Mouse (Mus musculus) small intestine, adult 2 months (tissue): Measurements from ENCODE around the gene Gm9817. TPM values are rescaled to one million over a fixed set of nuclear protein-coding genes. Genes with fewer than 3 reads are reported as not detected.

ENCODE experiments used
- H3K27ac ChIP-seq: fragments of 200-500 bp; 2 replicates; pipeline ENCODE4 v1.5.1; 2012; ENCODE audit warnings: low read depth, low read length, control low read depth, inconsistent platforms; ENCODE audit not compliant: insufficient read depth
- H3K27me3 ChIP-seq: fragments of 200-500 bp; 2 replicates; pipeline ENCODE4 v1.6.1; 2012; ENCODE audit warnings: mild to moderate bottlenecking, moderate library complexity, low read length, inconsistent platforms; ENCODE audit not compliant: control insufficient read depth, insufficient read depth
- H3K36me3 ChIP-seq: fragments of 200-500 bp; 2 replicates; pipeline ENCODE4 v1.6.1; 2012; ENCODE audit warnings: mild to moderate bottlenecking, low read length, control low read depth, inconsistent platforms; ENCODE audit not compliant: control insufficient read depth, insufficient read depth
- H3K4me1 ChIP-seq: fragments of 200-500 bp; 2 replicates; pipeline ENCODE4 v1.6.1; 2012; ENCODE audit warnings: low read length, inconsistent platforms, mixed read lengths; ENCODE audit not compliant: control insufficient read depth, insufficient read depth, insufficient read length
- H3K4me3 ChIP-seq: fragments of 200-500 bp; 2 replicates; pipeline ENCODE4 v1.5.1; 2012; ENCODE audit warnings: low read depth, mild to moderate bottlenecking, control low read depth, inconsistent platforms, low read length, moderate library complexity
- CTCF ChIP-seq: fragments of 200-500 bp; IDR thresholded peaks from 2 replicates; pipeline ENCODE4 v1.5.1; 2012; ENCODE audit warnings: low read depth, mild to moderate bottlenecking, control low read depth, inconsistent platforms, low read length, moderate library complexity, mixed read lengths; ENCODE audit not compliant: insufficient replicate concordance, insufficient read length; ENCODE audit errors: extremely low read depth
- POLR2A ChIP-seq: fragments of 200-500 bp; IDR thresholded peaks from 2 replicates; pipeline ENCODE4 v1.6.1; 2012; ENCODE audit warnings: low read depth, mild to moderate bottlenecking, control low read depth, inconsistent platforms, low read length, moderate library complexity
- WGBS: fragments of 180-500 bp; shearing (Covaris S2); methylation state at CpG from one replicate; pipeline ENCODE4 v1.1.7; 2018; 5-methylcytosine and 5-hydroxymethylcytosine counted together
- polyA plus RNA-seq: library from polyadenylated mRNA; depleted of rRNA; stranded (reverse); fragments of >200 nt; gene quantifications from 2 replicates; pipeline ENCODE4 v1.2.3, GENCODE M21; 2012

Gm9817 gene
- polyA plus RNA-seq, 1 experiment, result 0.06 TPM

DNA sequence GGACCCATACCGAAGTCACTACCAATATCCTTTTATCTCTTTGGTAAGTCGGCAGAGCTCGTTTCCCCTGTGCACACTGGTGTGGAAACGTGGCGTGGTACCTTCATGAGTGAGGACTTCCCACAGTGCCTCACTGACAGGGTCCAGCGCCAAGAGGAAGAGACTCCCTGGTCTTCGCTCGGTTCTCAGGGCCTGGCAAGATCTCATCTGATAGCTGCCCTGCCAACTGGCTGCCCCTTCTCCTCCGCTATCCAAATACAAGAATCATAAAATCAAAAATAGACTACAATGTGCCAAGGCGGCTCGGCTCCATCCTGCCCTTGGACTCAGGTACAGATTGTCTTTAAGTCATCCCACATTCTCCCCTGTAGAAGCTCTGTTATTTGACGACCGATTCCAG lies 11.4 kb downstream of the Gm9817 start:
- Histone ChIP-seq H3K27ac (no peak overlapping the region), H3K36me3 (no peaks in the 10 kb centered on the region), H3K27me3 (no peaks in the 10 kb centered on the region), H3K4me3 (no peak overlapping the region), H3K4me1 (peaks cover 9% of the 10 kb centered on the region; the same call in 1 of the 2 replicates)
- WGBS, result 25% methylated on average over 13 of the region's 13 CpGs
- TF ChIP-seq CTCF, result no peak
- no peak for TF ChIP-seq POLR2A

DNA sequence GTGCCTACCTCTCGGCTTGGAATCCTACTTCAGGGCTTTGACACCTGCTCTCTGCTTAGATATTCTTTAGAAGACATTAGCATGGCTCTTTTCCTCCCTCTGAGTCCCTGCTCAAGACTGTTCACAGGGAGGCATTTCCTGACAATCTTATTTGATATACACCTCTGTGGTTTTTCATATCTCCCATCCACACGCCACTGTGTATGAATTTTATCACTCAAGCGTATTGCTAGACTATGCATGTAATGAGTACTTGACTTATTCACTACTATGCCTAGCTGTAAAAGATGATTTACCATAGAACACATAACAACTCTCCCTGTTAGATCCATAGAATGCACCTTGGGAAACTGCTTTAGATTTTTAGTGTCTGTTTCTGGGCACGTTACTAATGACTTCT lies 14.3 kb downstream of the Gm9817 start:
- Histone ChIP-seq H3K27ac (no peak overlapping the region), H3K36me3 (no peaks in the 10 kb centered on the region), H3K4me3 (no peak overlapping the region), H3K27me3 (no peaks in the 10 kb centered on the region), H3K4me1 (peaks cover 6% of the 10 kb centered on the region; the same call in 1 of the 2 replicates)
- whole genome bisulfite sequencing, result 92% methylated on average over 4 of the region's 4 CpGs
- no peak for TF ChIP-seq CTCF
- no peak for TF ChIP-seq POLR2A

- 66% methylated on average over 9 of the region's 9 CpGs for WGBS
- TF ChIP-seq POLR2A (no peak), CTCF (no peak)
Observed at GRCm38 (mm10) chr13:45095028-45095427, 16.5 kb downstream of the Gm9817 start.

DNA sequence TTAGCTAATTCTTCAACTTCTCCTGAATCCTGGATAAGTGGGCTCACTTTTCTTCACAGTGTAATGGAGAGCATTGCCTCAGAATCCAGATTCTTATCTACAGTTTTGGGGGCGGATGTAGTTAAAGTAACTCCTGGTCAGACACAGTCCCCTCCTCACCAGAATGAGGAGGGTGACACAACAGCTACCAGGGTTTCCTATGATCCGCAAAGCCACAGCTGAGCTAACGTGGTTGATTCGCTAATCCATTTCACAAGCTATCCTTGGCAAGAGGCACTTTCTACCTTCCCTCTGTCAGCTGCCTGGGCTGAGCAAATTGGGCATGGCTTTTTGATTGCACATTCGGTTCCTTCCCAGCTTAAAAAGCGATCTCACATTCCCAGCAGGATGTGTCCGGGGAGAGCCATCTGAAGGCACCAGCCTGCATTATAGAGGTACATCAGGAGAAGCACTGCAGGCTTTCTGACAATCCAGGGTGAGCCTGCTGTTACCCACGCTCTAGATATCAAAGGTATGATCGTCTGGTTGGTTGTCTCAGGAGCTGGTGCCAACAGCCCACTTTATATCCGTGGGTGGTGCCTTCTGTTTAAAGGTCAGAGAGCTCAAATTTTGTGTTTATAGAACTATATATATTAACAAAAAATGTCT lies 21.2 kb downstream of the Gm9817 start:
- Histone ChIP-seq H3K4me1 (no peaks in the 10 kb centered on the region), H3K4me3 (no peak overlapping the region), H3K27ac (no peak overlapping the region), H3K27me3 (no peaks in the 10 kb centered on the region), H3K36me3 (no peaks in the 10 kb centered on the region)
- whole genome bisulfite sequencing, result 71% methylated on average over 10 of the region's 10 CpGs
- TF ChIP-seq POLR2A, result no peak
- no peak for TF ChIP-seq CTCF

More at GRCm38 (mm10) chr13:45095028-45095427, 16.5 kb downstream of the Gm9817 start:
- Histone ChIP-seq H3K4me1 (no peaks in the 10 kb centered on the region), H3K27ac (no peak overlapping the region), H3K27me3 (no peaks in the 10 kb centered on the region), H3K36me3 (no peaks in the 10 kb centered on the region), H3K4me3 (no peak overlapping the region)

DNA sequence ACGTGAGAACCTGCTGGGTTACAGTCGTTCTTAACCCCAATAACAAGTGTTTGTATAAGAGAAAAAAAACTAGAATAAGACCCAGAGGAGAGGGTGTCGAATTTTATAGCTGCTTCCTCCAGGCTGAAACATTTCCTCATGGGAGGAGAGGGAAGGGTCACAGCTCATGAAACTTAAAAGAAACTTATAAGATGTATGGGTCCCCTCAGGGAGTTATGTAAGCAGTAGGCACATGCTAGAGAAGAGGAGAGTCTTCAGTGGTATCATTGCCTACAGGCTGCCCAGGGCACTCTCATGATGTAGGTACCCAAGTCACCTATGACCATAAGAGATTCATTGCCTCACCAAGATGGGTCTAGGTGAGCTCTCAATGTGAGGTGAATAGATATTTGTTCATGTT lies 28.0 kb downstream of the Gm9817 start:
- Histone ChIP-seq H3K27me3 (no peaks in the 10 kb centered on the region), H3K27ac (no peak overlapping the region), H3K4me1 (no peaks in the 10 kb centered on the region), H3K36me3 (no peaks in the 10 kb centered on the region), H3K4me3 (no peak overlapping the region)
- 51% methylated on average over 3 of the region's 3 CpGs for WGBS
- TF ChIP-seq POLR2A, result no peak
- TF ChIP-seq CTCF, result no peak

- no peaks in the 10 kb centered on the region for H3K4me1 ChIP-seq
- WGBS, result 64% methylated on average over 7 of the region's 7 CpGs
- TF ChIP-seq CTCF, result no peak
- TF ChIP-seq POLR2A, result no peak
- 0 out of 2 replicates have a peak overlapping the region, but pooled peaks have one; percentile 51 for H3K27ac ChIP-seq
- no peak overlapping the region for H3K4me3 ChIP-seq
- H3K27me3 ChIP-seq, result no peaks in the 10 kb centered on the region
- no peaks in the 10 kb centered on the region for H3K36me3 ChIP-seq
Observed at GRCm38 (mm10) chr13:45108851-45109390, 30.4 kb downstream of the Gm9817 start.

- Histone ChIP-seq H3K27ac (no peak overlapping the region), H3K36me3 (no peaks in the 10 kb centered on the region), H3K27me3 (no peaks in the 10 kb centered on the region), H3K4me3 (no peak overlapping the region), H3K4me1 (no peaks in the 10 kb centered on the region)
- WGBS, result 74% methylated on average over 5 of the region's 5 CpGs
- no peak for TF ChIP-seq POLR2A
Observed at GRCm38 (mm10) chr13:45118375-45118774, 39.9 kb downstream of the Gm9817 start.
